Mouse (Mus musculus) neural tube, embryonic 12.5 days (tissue): ENCODE data around the gene Mmp28. TPM values are rescaled to one million over a fixed set of nuclear protein-coding genes. Genes with fewer than 3 reads are reported as not detected.
A peak's percentile ranks its signal among the peaks of the same experiment; 100 is the strongest.

Source experiments
- ATAC-seq: fragments of 200-750 bp; cut with Nextera tagmentation; 2 replicates; pipeline ENCODE4 v1.8.0; 2017; ENCODE audit warnings: low read depth, mild to moderate bottlenecking, moderate TSS enrichment, moderate library complexity; ENCODE audit not compliant: low FRiP score
- H3K27ac ChIP-seq: fragments of 300-500 bp; sonication (generic); 2 replicates; pipeline ENCODE4 v1.5.1; 2016
- H3K27me3 ChIP-seq: fragments of 300-500 bp; sonication (generic); replicated peaks from 2 replicates; pipeline ENCODE4 v1.6.1; 2016; ENCODE audit warnings: mild to moderate bottlenecking
- H3K36me3 ChIP-seq: fragments of 300-500 bp; sonication (generic); 2 replicates; pipeline ENCODE4 v1.6.1; 2016; ENCODE audit warnings: mild to moderate bottlenecking
- H3K4me1 ChIP-seq: fragments of 300-500 bp; sonication (generic); 2 replicates; pipeline ENCODE4 v1.6.1; 2016
- H3K4me2 ChIP-seq: fragments of 300-500 bp; sonication (generic); replicated peaks from 2 replicates; pipeline ENCODE4 v1.6.1; 2016; ENCODE audit warnings: mild to moderate bottlenecking
- H3K4me3 ChIP-seq: fragments of 300-500 bp; sonication (generic); 2 replicates; pipeline ENCODE4 v1.5.1; 2016
- H3K9ac ChIP-seq: fragments of 300-500 bp; sonication (generic); 2 replicates; pipeline ENCODE4 v1.6.1; 2016; ENCODE audit warnings: mild to moderate bottlenecking
- H3K9me3 ChIP-seq: fragments of 300-500 bp; sonication (generic); 2 replicates; pipeline ENCODE4 v1.6.1; 2016; ENCODE audit warnings: mild to moderate bottlenecking
- WGBS: fragments of 180-500 bp; shearing (Covaris S2); methylation state at CpG from one replicate; pipeline ENCODE4 v1.1.7; 2016; 5-methylcytosine and 5-hydroxymethylcytosine counted together
- polyA plus RNA-seq: library from polyadenylated mRNA; unstranded; fragments of >200 nt; fragmentation: Nextera tagmentation; extraction: Ambion mirVana; gene quantifications from 2 replicates; pipeline ENCODE4 v1.2.1, GENCODE M21; 2016

Gene Mmp28
- polyA plus RNA-seq, 1 experiment from 2014 or later: 2.4 TPM

DNA sequence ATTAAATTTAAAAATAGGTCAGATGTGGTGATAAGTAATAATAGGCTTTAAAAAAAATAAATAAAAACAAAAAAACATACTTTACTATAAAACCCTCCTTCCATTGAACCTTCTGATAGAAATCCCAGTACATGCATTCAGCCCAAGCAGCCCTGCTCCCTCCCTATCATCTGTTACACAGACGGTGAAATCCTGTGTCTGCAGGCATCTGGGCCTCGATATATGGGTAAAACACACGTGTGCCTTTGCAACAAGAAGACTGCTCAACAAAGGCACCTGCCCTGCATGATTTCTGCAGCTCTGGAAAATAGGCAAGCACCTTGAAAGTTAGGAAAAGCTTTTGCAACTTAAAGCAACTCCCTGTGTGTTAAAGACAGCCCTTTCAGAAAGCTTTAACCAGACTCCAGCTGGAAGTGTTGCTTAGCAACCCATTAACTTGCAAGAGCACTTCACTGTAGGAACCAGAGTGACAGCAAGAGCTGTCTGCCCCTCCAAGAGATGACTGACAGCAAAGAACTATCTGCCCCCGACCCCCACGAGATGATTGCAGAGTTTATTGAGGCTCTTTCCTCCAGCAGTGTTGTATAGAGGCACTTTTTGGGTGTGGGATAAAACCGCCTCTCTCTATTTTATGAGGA, 68.0 kb downstream of the Mmp28 start:
- WGBS: 19% methylated on average over 6 of the region's 6 CpGs
- Histone ChIP-seq H3K9ac (no peak overlapping the region), H3K36me3 (peaks cover 52% of the 10 kb centered on the region), H3K4me1 (no peaks in the 10 kb centered on the region), H3K9me3 (no peaks in the 10 kb centered on the region), H3K27ac (no peak overlapping the region), H3K27me3 (no peaks in the 10 kb centered on the region), H3K4me2 (0 out of 2 replicates have a peak overlapping the region, but pooled peaks have one; percentile 27), H3K4me3 (no peak overlapping the region)
- no peak for ATAC-seq

DNA sequence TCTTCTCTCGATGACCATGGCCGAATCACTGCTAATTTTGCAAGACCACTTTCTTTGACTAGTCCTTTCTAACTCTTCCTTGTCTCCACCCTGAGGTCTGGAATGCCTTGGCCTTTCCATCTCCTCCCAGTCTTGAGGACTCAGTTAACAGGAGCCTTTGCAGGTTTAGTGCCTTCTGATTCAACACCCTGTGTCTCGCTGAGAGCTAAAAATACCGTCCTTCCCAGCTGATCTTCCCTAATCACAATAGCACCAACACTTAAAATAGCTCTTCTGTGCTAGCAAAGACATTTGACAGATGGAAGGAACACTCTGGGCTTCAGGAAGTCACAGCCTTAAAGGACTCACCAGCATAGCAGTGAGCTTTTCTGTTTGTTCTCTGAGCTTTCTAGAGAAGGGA, 69.8 kb downstream of the Mmp28 start:
- Histone ChIP-seq H3K4me2 (no peak overlapping the region), H3K36me3 (peaks cover 45% of the 10 kb centered on the region), H3K9ac (no peak overlapping the region), H3K27ac (no peak overlapping the region), H3K27me3 (no peaks in the 10 kb centered on the region), H3K9me3 (no peaks in the 10 kb centered on the region), H3K4me3 (no peak overlapping the region), H3K4me1 (no peaks in the 10 kb centered on the region)
- ATAC-seq: no peak
- WGBS: 94% methylated on average over 4 of the region's 4 CpGs

Other genes with a start within 250 kb of the Mmp28 start
- 0.72 and 0.77 TPM in 2 replicates for gene Slfn14, start 176.3 kb downstream of the Mmp28 start, polyA plus RNA-seq
- gene Ap2b1, start 164.0 kb downstream of the Mmp28 start, polyA plus RNA-seq: 108 and 118 TPM in 2 replicates
- 16.3 and 16.7 TPM in 2 replicates for gene Pex12, start 160.5 kb downstream of the Mmp28 start, polyA plus RNA-seq
- 24.2 and 26.5 TPM in 2 replicates for gene Rasl10b, start 53.9 kb downstream of the Mmp28 start, polyA plus RNA-seq
- 0.20 TPM in 1 of 2 replicates, not detected in the other for gene Gas2l2, start 33.6 kb downstream of the Mmp28 start, polyA plus RNA-seq
- 0.38 and 0.76 TPM in 2 replicates for gene 1700020L24Rik, start 25.4 kb downstream of the Mmp28 start, polyA plus RNA-seq
- gene Taf15, start 10.0 kb upstream of the Mmp28 start, polyA plus RNA-seq: 9.9 and 13.6 TPM in 2 replicates
- gene Heatr9, start 59.1 kb upstream of the Mmp28 start, polyA plus RNA-seq: not detected in 2 replicates
- gene Ccl5, start 67.4 kb upstream of the Mmp28 start, polyA plus RNA-seq: not detected in 2 replicates
- 1.1 and 2.1 TPM in 2 replicates for gene Ccl9, start 115.6 kb upstream of the Mmp28 start, polyA plus RNA-seq
- gene Ccl6, start 130.0 kb upstream of the Mmp28 start, polyA plus RNA-seq: 1.4 and 2.0 TPM in 2 replicates
- gene Rpl9-ps1, start 182.6 kb upstream of the Mmp28 start, polyA plus RNA-seq: not detected in 2 replicates
- 1.5 and 1.7 TPM in 2 replicates for gene Ccl3, start 186.3 kb upstream of the Mmp28 start, polyA plus RNA-seq
- 0.42 and 0.55 TPM in 2 replicates for gene Ccl4, start 199.5 kb upstream of the Mmp28 start, polyA plus RNA-seq
- 0.55 TPM in 1 of 2 replicates, not detected in the other for gene Wfdc17, start 240.9 kb upstream of the Mmp28 start, polyA plus RNA-seq
- gene Wfdc18, start 245.9 kb upstream of the Mmp28 start, polyA plus RNA-seq: not detected in 2 replicates